Mouse (Mus musculus) spleen, postnatal 0 days (tissue): ENCODE data around the gene Spg20. TPM values are rescaled to one million over a fixed set of nuclear protein-coding genes. Genes with fewer than 3 reads are reported as not detected.

Experiments used
- polyA plus RNA-seq: library from polyadenylated mRNA; unstranded; fragments of >200 nt; fragmentation: Nextera tagmentation; extraction: Ambion mirVana; gene quantifications from 2 replicates; pipeline ENCODE4 v1.2.1, GENCODE M21; 2015

Gene Spg20
- polyA plus RNA-seq: 9.6 and 11.4 TPM in 2 replicates

DNA sequence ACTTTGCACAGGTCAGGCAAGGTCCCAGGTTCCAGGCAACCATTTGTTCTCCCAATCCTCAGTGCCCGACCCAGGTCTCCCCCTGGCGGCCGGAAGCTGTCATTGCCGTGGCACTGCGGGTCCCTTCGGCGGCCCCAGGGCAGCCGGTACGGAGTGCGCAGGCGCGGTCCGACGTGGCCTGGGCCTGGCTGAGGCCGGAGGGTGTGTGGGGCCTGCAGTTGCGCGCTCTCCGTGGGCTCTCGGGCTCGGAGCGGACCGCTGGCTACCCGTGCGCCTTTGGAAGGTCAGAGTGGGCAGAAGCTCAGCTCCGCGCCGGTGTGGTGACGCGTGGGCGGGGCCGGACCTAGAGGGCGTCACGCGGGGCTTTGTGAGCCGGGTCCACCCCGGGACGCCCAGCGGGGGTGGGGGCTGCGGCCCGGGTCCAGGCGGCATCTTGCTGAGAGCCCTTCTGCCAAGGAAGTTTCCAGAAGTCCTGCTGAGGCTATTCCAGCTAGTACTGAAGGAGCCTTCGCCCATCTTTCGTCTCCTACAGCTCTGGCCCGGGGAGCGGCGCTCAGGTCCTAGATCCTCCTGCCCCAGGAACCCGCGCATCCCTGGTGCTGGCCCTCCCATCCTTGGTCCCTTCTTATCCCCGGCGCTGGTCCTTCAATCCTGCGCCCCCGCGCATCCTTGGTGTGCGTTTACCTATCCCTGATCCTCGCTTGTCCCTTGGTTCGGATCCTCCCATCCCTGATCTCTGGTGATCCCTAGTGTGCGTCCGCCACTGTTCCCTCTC lies at the start of gene Spg20:
Spg20 (plus strand) TSS at position 174 of the 775 bp plus-strand sequence.

DNA sequence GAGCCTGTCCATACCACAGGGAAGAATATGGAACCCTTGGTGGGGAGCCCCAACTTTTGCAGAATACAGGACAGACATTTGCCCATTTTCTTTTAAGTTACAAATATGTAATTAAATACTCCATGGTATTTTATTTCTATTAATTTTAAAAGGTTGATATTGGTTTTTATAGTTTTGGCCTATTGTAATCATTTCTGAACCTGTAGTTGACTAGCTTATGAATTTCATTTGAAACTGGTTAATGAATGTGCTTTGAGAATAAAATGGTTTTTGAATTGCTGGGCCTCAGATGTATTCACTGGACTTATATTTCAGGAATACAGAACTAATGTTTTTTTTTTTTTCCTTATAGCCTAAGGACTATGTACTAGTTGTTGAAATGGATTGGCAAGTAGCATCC lies 25.1 kb downstream of the Spg20 start, which contains the start of gene Ccdc169:
Ccdc169 (plus strand) TSS at position 301 of the 400 bp plus-strand sequence.

DNA sequence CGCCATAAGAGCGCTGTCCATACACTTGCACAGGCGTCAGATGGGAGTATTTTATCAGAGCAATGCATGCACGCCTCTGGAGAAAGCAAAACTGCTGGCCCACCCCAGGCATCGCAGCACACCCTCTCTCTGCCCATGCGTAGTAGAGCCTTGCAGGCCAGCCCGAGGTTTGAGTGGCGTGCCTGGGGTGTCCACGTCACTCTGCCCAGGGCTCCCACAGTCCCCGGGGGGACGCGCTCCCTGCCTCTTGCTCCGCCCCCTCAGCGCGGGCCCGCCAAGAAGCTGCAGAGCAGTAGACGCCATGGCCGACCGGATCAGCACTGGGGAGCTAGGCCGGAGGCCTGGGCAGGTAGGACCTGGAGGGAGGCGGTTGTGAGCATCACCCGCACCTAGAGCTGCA lies 69.9 kb downstream of the Spg20 start, which contains the start of gene Sohlh2:
Sohlh2 (plus strand) TSS at position 263 of the 400 bp plus-strand sequence.

Other genes with a start within 250 kb of the Spg20 start
- not detected in 2 replicates for gene Sertm1, start 196.2 kb upstream of the Spg20 start, polyA plus RNA-seq
- gene Ccna1, start 56.6 kb upstream of the Spg20 start, polyA plus RNA-seq: 0.46 and 0.61 TPM in 2 replicates
- not detected in 2 replicates for gene Ccdc169, start 25.2 kb downstream of the Spg20 start, polyA plus RNA-seq
- not detected in 2 replicates for gene Sohlh2, start 69.9 kb downstream of the Spg20 start, polyA plus RNA-seq
- 3.6 and 4.4 TPM in 2 replicates for gene Dclk1, start 130.3 kb downstream of the Spg20 start, polyA plus RNA-seq